Mouse (Mus musculus) liver, postnatal 0 days (tissue): ENCODE results near the gene Mt3. TPM values are rescaled to one million over a fixed set of nuclear protein-coding genes. Genes with fewer than 3 reads are reported as not detected.
A peak's percentile ranks its signal among the peaks of the same experiment; 100 is the strongest.

ENCODE experiments used
- ATAC-seq: fragments of 200-750 bp; cut with Nextera tagmentation; 2 replicates; pipeline ENCODE4 v1.8.0; 2017; ENCODE audit warnings: mild to moderate bottlenecking, moderate library complexity
- DNase-seq: peaks from one replicate; pipeline ENCODE4 v3.0.0-alpha.2; 2016
- H3K27ac ChIP-seq: fragments of 300-500 bp; sonication (generic); 2 replicates; pipeline ENCODE4 v1.5.1; 2014; ENCODE audit warnings: antibody characterized with exemption, moderate library complexity, mild to moderate bottlenecking, low read depth
- H3K27me3 ChIP-seq: fragments of 300-500 bp; sonication (generic); 2 replicates; pipeline ENCODE4 v1.6.1; 2014; ENCODE audit warnings: low read length, control low read depth, mixed read lengths; ENCODE audit not compliant: insufficient read depth
- H3K36me3 ChIP-seq: fragments of 300-500 bp; sonication (generic); replicated peaks from 2 replicates; pipeline ENCODE4 v1.6.1; 2014; ENCODE audit warnings: mild to moderate bottlenecking, control low read depth, low read length, moderate library complexity, mixed read lengths; ENCODE audit not compliant: insufficient read depth
- H3K4me1 ChIP-seq: fragments of 300-500 bp; sonication (generic); 2 replicates; pipeline ENCODE4 v1.6.1; 2014; ENCODE audit warnings: antibody characterized with exemption, mild to moderate bottlenecking, control low read depth; ENCODE audit not compliant: insufficient read depth
- H3K4me2 ChIP-seq: fragments of 300-500 bp; sonication (generic); 2 replicates; pipeline ENCODE4 v1.6.1; 2014; ENCODE audit warnings: low read depth, mild to moderate bottlenecking, low read length, moderate library complexity, mixed read lengths
- H3K4me3 ChIP-seq: fragments of 300-500 bp; sonication (generic); 2 replicates; pipeline ENCODE4 v1.5.1; 2014; ENCODE audit warnings: low read depth, low read length
- H3K9ac ChIP-seq: fragments of 300-500 bp; sonication (generic); replicated peaks from 2 replicates; pipeline ENCODE4 v1.6.1; 2014; ENCODE audit warnings: mild to moderate bottlenecking, moderate library complexity
- H3K9me3 ChIP-seq: fragments of 300-500 bp; sonication (generic); 2 replicates; pipeline ENCODE4 v1.6.1; 2016; ENCODE audit warnings: mild to moderate bottlenecking, control low read depth, low read length, mixed read lengths
- CTCF ChIP-seq: sonication (generic); IDR thresholded peaks from 2 replicates; pipeline ENCODE4 v1.5.1; 2016; ENCODE audit warnings: antibody characterized with exemption, low read depth
- EP300 ChIP-seq: IDR thresholded peaks from 2 replicates; pipeline ENCODE4 v1.6.1; 2016; ENCODE audit warnings: antibody characterized with exemption, low read depth, mild to moderate bottlenecking
- WGBS: fragments of 180-500 bp; shearing (Covaris S2); extraction: QIAGEN DNeasy Blood & Tissue Kit; methylation state at CpG from one replicate; pipeline ENCODE4 v1.1.7; 2014; ENCODE audit not compliant: insufficient replicate concordance; 5-methylcytosine and 5-hydroxymethylcytosine counted together
- polyA plus RNA-seq: library from polyadenylated mRNA; unstranded; fragments of >200 nt; fragmentation: Nextera tagmentation; extraction: Ambion mirVana; gene quantifications from 2 replicates; pipeline ENCODE4 v1.2.1, GENCODE M21; 2015

Gene Mt3
- polyA plus RNA-seq, 1 experiment from 2014 or later, result not detected

DNA sequence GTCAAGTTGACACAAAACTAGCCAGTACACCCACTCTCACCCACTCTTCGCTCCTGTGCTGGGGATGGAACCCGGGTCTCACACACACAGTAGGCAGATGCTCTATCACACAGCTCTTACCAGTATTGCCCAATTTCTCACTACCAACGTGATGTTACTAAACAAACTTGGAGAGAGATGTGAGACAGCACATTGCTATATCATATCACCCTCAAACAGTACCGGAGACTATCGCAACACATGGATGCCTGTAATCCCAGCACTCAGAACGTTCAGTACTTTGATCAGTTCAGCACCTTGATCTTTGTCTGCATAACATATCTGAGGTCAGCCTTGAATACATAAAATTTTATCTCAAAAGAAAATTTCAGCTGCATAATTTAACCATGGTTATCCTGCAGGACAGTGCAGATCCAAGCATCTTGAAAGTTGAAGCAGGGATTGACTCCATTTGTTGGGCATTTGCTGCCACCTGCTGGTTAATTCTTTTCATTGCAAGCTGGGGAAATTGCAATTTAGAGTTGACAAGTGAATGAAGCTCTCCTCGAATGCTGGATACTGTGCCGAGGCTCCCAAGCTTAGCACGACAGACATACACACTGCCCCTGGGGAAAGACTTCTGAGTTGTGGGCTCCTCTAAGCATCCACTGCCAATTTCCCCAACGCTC is 46.9 kb downstream of the Mt3 start:
- no peak for TF ChIP-seq EP300
- peak; percentile 92 for TF ChIP-seq CTCF
- Histone ChIP-seq H3K27me3 (no peaks in the 10 kb centered on the region), H3K4me3 (no peak overlapping the region), H3K9me3 (no peaks in the 10 kb centered on the region), H3K9ac (no peak overlapping the region), H3K4me2 (no peak overlapping the region), H3K4me1 (no peaks in the 10 kb centered on the region), H3K36me3 (no peaks in the 10 kb centered on the region), H3K27ac (no peak overlapping the region)
- ATAC-seq (peak; percentile 45; the same call in 1 of the 2 replicates), DNase-seq (peak; percentile 74)
- WGBS, result 45% methylated on average over 10 of the region's 10 CpGs

Other genes starting within 250 kb of the Mt3 start
- 60.2 and 66.9 TPM in 2 replicates for gene Amfr, start 139.8 kb upstream of the Mt3 start, polyA plus RNA-seq
- gene Nudt21, start 115.6 kb upstream of the Mt3 start, polyA plus RNA-seq, result 52.6 and 59.8 TPM in 2 replicates
- gene Ogfod1, start 115.4 kb upstream of the Mt3 start, polyA plus RNA-seq, result 3.5 and 3.9 TPM in 2 replicates
- gene Bbs2, start 53.7 kb upstream of the Mt3 start, polyA plus RNA-seq, result 1.5 and 1.8 TPM in 2 replicates
- not detected in 2 replicates for gene Mt4, start 15.4 kb upstream of the Mt3 start, polyA plus RNA-seq
- 507 and 771 TPM in 2 replicates for gene Mt2, start 20.1 kb downstream of the Mt3 start, polyA plus RNA-seq
- 2,663 and 3,863 TPM in 2 replicates for gene Mt1, start 26.5 kb downstream of the Mt3 start, polyA plus RNA-seq
- gene Nup93, start 62.0 kb downstream of the Mt3 start, polyA plus RNA-seq, result 13.4 and 18.2 TPM in 2 replicates
- gene Slc12a3, start 176.6 kb downstream of the Mt3 start, polyA plus RNA-seq, result 0.99 and 1.4 TPM in 2 replicates
- gene Herpud1, start 233.8 kb downstream of the Mt3 start, polyA plus RNA-seq, result 250 and 269 TPM in 2 replicates